Mouse (Mus musculus) CD4-positive, CD25-positive, alpha-beta regulatory T cell, adult 2 months (primary cell): Measurements from ENCODE around the gene Fkbp15.

Source experiments
- DNase-seq: peaks from one replicate; pipeline ENCODE4 v3.0.0-alpha.2; 2012; ENCODE audit warnings: low read depth, low spot score

The Fkbp15 gene

DNA sequence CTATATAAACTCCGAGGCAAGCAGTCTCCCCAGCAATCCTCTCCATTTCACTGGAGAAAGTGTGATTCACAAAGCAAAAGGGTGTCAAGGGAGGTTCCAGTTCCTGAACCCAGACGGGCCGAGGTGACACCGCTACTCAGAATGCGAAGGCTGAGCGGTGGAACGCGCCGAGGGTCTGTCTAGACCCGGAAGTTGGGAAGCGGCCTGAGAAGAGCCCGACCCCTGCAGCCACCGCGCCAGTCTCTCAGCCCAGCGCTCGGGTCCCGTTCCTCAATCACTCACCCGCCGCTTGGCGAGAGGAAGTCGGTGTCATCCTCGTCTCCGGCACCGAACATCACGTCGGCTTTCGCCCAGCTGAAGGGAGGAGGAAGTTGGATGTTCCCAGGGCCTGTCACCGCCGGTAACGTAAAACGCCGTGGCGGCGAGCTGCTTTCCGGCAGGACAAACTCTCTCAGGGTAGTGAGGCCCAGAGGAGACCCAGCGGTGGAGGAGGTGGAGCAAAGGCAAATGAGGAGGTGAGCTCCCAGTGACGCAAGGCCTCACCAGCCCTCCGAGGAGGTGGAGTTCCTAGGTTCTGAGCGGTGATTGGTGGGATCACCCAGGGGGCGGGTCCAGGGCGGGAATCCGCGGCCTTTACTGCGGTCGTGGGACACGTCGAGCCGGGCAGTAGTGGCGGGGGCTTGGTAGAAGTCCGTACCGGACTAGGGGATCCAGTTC, at the start of gene Fkbp15, which contains the start of gene Slc31a1:
TSS of gene Fkbp15 (minus strand) at position 461 of the 717 bp plus-strand sequence.
TSS of gene Slc31a1 (plus strand) at position 640 of the 717 bp plus-strand sequence.
- DNase-seq, result peak; percentile 98

DNA sequence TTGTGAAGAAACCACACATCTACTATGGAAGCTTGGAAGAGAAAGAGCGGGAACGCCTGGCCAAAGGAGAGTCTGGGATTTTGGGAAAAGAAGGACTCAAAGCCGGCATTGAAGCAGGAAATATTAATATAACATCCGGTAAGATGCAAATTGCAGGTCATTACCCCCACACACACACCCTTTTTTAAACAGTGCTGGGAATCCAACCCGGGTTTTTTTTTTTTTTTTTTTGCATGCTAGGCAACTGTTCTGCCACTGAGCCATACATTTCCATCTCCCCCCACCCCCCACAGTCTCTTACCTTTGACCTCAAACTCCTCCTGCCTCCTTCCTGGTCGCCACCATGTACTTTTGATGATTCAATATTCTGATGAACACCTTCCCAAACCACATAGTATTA, 49.3 kb upstream of the Fkbp15 start:
- DNase-seq, result peak; percentile 14

DNA sequence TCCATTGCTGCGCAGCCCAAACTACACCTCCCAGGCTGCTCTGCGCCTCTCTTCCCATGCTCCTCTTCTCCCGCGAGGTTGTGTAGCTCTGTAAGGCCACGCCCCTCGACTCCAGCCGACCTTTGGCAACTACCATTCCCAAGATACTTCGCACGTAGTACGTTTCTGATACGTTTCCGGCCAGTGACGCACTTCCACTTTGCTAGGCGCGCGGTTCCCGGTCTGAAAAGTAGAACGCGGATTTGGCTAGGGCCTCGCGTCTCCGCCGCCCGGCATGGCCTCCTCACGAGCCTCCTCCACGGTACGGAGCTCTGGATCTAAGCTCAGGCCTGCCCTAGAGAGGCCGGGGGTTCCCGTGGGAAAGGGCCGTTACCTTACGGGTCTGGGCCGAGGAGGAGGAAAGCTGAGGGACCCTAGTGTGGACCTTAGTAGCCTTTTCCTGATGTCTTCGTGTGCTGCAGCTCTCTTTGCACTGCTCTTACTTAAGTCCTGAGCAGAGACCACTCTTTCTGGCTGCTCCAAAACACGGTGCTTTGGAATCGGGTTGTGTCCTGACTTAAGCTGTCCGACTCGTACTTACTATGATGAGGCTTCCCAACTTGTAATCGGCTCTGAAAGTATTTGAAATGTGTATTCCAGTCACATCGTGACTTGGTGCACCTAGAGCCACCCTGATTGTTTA, 48.4 kb upstream of the Fkbp15 start, which contains the start of the genes Cdc26 and Prpf4:
TSS of gene Cdc26 (minus strand) at position 42 of the 682 bp plus-strand sequence.
TSS of gene Prpf4 (plus strand) at position 197 of the 682 bp plus-strand sequence.
- peak; percentile 99 for DNase-seq

DNA sequence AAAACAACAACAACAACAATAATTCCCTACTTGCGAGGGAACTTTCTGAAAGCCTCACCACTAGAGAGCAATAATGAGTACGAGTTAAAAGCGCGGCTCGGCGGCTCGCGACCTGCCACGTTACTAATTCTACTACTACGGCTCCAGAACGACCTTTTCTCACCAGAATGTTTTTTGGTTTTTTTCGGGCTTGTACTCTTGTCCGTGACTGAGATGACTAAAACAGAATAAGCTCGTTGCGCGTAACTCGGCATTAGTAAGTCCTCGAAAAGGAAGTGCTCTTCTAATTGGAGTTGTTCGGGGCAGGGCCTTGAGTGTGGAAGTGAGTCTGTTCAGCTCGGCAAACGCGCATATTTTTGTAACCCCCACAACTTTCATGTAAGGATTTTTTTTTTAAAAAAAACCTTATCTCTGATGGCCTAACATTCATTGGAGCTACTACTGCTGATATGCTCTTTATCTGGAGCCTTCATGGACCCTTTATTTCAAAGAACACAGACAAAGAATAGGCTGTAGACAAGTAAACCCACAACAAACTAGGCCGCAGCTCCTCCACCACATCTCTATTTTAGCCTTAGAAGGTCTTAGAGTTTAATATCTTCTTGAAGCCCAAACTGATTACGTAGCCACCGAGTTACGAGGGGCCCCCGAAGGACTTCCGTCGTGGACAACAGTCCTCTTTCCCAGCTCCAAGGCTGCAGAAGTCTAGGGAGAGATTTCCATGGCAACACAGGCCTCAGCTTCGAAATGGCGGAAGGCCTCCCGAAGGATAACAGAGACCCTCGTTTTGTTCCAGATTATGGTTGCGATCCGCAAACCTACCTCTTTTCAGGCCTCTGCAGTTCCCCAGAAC, 47.6 kb upstream of the Fkbp15 start:
- peak; percentile 81 for DNase-seq

- no peak for DNase-seq
Measured at GRCm38 (mm10) chr4:62406133-62406532, 45.8 kb upstream of the Fkbp15 start.

GRCm38 (mm10) chr4:62398956-62399355, 38.6 kb upstream of the Fkbp15 start:
- DNase-seq, result no peak

GRCm38 (mm10) chr4:62397616-62398365, 37.4 kb upstream of the Fkbp15 start:
- DNase-seq, result no peak

DNA sequence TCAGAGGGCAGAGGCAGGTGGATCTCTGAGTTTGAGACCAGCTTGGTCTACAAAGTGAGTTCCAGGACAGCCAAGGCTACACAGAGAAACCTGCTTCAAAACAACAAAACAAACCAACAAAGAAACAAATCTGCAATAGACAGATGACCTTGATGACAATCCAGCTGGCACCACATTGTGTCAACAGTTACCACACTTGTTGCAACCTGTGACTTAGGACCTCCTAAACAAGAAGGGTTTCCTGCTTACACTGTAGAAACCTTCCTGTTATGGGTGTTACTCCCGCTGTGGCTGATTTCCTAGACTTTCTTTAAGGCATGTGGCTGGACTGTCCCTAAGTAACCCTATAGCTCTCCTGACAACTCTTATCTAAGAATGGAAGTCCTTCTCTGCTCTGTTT, 35.5 kb upstream of the Fkbp15 start:
- DNase-seq, result no peak

- DNase-seq, result no peak
Measured at GRCm38 (mm10) chr4:62393459-62393858, 33.1 kb upstream of the Fkbp15 start.

DNA sequence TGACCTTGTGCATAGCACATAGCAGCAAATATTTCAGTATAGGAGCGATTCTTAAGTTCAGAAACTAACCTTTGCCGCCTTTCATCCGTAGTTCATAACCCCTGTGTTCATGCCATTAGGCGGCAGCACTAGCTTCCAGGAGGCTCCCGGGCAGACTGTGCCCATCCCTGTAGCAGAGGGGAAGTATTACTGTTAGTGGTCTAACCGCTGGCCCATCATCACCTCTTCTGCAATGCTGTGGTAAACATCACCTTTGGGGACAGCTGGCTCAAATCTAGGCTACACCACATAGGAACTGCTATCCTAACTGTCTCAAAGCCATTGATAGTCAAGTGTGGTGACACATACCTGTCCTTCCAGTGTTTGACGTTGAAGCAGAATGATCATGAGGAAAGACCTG, 31.5 kb upstream of the Fkbp15 start:
- no peak for DNase-seq

DNA sequence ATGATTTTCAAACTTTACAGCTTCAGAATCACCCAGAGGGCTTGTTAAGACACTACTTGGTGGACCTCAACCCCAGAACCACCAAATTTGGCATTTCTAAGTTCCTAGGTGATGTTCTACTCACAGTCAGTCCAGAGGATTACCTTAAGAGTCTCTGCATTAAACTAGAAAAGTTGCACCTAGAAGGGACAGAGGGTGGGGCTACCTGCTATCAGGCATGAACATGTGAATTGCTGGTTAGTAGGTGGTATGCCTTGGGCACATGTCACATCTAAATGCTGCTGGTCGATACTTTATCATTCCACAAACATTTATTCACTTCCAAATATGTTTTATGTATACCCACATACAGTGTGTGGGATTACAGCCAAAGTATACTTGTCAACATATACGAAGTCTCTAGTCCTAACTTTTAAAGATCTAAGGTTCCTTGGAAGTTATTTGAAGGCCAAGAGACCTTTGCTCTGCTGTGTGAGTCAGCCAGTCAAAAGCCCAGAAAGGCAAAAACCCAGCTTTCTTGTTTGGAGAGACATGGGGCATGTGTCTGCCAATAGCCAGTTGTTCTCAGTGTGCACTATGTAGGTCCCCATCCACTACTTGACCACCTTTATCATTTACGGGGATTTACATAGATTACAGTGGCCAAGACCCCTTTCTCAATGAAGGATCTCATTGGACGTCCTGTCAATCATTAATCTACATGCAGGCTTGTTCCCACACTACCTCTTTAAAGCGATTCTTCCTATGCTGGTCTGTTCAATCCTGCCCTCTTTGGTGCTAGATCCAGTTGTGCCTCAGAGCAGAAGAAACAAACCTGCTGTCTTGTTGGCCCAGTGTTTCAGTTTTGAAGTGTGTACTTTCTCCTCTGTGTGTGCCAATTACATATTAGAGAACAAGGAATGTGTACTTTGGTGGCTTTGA, 29.5 kb upstream of the Fkbp15 start:
- DNase-seq, result no peak

- no peak for DNase-seq
Measured at GRCm38 (mm10) chr4:62385439-62385838, 25.1 kb upstream of the Fkbp15 start.

DNA sequence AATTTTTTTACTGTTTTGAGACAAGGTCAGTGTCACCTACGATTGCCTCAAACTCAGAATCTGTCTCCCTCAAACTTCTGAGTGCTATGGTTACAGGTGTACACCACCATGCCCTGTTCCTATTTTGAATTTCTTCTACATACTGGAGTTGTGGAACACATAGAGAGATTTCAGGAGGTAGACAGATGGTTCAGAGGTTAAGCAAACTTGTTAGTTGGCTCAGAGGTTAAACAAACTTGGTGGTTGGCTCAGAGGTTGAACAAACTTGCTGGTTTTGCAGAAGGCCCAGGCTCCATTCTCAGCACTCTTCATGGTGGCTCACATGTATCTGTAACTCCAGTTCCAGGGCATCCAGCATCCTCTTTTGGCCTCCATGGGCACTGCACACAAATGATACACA, 23.8 kb upstream of the Fkbp15 start:
- no peak for DNase-seq

- no peak for DNase-seq
Measured at GRCm38 (mm10) chr4:62383752-62384151, 23.4 kb upstream of the Fkbp15 start.

- DNase-seq, result no peak
Measured at GRCm38 (mm10) chr4:62383207-62383606, 22.9 kb upstream of the Fkbp15 start.

DNA sequence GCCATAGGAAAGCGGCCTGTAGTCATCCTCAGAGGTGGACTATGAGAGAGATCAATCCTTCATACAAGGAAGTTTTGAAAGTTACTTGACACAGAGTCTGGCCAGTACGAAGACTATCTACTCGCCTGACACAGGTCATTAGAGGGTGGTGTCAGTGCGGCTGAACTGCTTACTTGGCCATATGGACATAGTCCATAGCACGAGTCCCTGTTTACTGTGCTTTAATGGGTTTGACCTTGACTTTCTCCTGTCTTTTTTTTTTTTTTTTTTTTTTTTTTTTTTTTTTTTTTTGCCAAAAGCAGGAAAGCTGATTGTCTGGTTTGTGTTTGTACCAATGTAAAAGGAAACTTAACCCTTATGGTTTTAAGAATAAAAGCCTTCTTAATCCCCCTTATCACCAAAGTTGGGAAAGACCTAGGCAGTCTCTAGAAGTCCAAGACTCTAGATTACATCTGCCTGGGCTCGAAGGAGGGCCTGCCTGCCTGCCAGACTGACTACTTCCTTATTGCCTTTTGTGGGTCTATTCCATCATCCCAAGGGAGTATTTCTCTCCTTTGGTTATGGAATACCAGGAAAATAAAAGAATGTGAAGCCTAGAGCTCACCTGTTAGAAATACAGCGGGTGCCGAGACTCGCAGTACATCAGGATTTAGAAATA, 19.5 kb upstream of the Fkbp15 start:
- DNase-seq, result no peak

DNA sequence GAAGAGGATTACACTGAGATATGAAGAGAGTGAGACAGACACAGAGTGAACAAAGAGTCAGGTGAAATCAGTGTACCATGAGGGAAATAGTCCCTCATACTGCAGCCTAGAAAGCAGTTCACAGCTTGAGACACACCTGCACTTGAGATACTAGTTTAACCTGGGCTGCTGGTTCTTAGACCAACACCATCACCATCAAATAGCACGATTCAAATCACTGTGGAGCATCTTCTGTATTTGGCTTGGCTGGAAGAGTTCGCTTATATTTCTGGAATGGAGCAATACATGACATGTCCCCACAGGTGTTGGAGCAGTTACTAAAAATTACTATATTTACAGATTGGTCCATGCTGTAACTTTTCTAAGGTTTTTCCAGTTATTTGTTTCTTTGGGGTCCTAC, 15.8 kb upstream of the Fkbp15 start:
- DNase-seq, result no peak

DNA sequence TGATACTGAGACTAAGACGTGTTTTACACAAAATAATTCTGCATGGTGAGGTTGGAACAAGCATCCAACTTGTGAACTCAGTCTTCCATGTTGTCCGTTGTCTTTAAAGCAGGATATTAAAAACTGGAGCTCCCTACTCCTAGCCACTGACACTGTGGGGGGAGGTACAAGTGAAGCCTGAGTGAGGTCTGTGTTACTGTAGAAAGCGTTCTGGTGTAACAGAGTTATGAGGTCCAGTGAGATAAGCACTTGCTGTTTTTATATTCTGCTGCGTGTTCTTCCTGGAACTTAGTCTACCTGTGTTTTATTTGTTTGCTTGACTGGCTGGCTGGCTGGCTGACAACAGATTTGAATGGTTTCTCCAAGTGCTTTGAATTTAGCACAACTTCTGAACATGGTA, 14.0 kb upstream of the Fkbp15 start:
- no peak for DNase-seq

- no peak for DNase-seq
Measured at GRCm38 (mm10) chr4:62373668-62374067, 13.3 kb upstream of the Fkbp15 start.
